Mouse (Mus musculus) bone marrow macrophage, adult 2 months (primary cell): ENCODE measurements around the gene Olfr427.

Experiments used
- CTCF ChIP-seq: IDR thresholded peaks from 2 replicates; pipeline ENCODE4 v1.5.1; 2012; ENCODE audit warnings: low read depth, mild to moderate bottlenecking, low read length, moderate library complexity
- POLR2A ChIP-seq: IDR thresholded peaks from 2 replicates; pipeline ENCODE4 v1.6.1; 2012; ENCODE audit warnings: mild to moderate bottlenecking, low read depth, low read length, borderline replicate concordance

DNA sequence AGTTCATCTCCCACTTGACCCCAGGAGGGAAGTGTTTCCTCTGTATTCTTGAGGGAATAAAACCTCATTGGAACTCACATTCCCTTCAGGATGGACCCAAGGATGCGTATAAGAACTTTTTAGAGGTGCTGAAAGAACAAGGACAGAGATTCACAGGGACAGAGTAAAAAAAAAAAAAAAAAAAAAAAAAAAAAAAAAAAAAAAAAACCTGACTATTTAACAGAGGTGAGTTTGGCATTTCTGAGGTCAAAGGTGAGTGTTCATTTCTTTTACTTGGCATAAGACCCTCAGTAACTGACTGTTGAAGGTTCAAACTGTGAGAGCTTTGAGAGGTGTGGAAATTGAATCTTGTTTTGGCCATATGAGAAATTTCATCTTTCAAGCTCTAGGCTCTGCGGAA is 52.6 kb downstream of the Olfr427 start:
- no peak for TF ChIP-seq CTCF
- TF ChIP-seq POLR2A, result no peak
